In genomic region chr6:134849461-134849860, GRCm38 (mm10) we compare ENCODE assay signal across 13 mouse cellular contexts.
"Had no signal": no experiment of that assay in that cellular context is flagged by ENCODE, and none has a peak within 500 bp of the region (broad histone marks: within the 10 kb centered on the region; RNA-seq: fewer than 3 reads in every experiment).

No protein-coding gene starts in this region.

- H3K9me3 ChIP-seq: midbrain, embryonic 10.5 days; midbrain, embryonic 12.5 days; neural tube, embryonic 12.5 days; stomach, embryonic 15.5 days had no signal

- H3K4me1 ChIP-seq: midbrain, embryonic 12.5 days; stomach, embryonic 15.5 days had no signal

- H3K36me3 ChIP-seq: midbrain, embryonic 10.5 days; midbrain, embryonic 12.5 days; neural tube, embryonic 12.5 days; stomach, embryonic 15.5 days had no signal

- DNase-seq: lung, embryonic 14.5 days; lung, postnatal 10 days; lung, postnatal 4 days; midbrain, embryonic 14.5 days; right cerebral cortex, postnatal 14 days; thymus, adult 2 months; thymus, postnatal 25 days had no signal

- H3K4me2 ChIP-seq: lung, embryonic 14.5 days; midbrain, embryonic 12.5 days; neural tube, embryonic 12.5 days; stomach, embryonic 15.5 days had no signal

- H3K27me3 ChIP-seq: midbrain, embryonic 12.5 days; neural tube, embryonic 12.5 days; stomach, embryonic 15.5 days had no signal

- H3K4me3 ChIP-seq: midbrain, embryonic 10.5 days; midbrain, embryonic 12.5 days; neural tube, embryonic 12.5 days; stomach, embryonic 15.5 days had no signal

- ATAC-seq: midbrain, embryonic 16.5 days had no signal

- H3K27ac ChIP-seq: midbrain, embryonic 10.5 days; midbrain, embryonic 12.5 days; neural tube, embryonic 12.5 days; stomach, embryonic 15.5 days; stomach, postnatal 0 days had no signal

- H3K9ac ChIP-seq: lung, embryonic 14.5 days; midbrain, embryonic 12.5 days; neural tube, embryonic 12.5 days; stomach, embryonic 15.5 days had no signal
